Mouse (Mus musculus) hematopoietic stem cell, adult 5-6 weeks (primary cell): Measurements from ENCODE around the gene Dtnb. TPM values are rescaled to one million over a fixed set of nuclear protein-coding genes. Genes with fewer than 3 reads are reported as not detected.
A peak's percentile ranks its signal among the peaks of the same experiment; 100 is the strongest.

Experiments used
- ATAC-seq, 2 experiments: fragments of 125-278 bp in 1 of 2; replicated peaks in 1 of 2; 2 replicates each; pipeline ENCODE4 v1.8.0; 2016 to 2017; ENCODE audit warnings: inconsistent platforms in 2 of 2, mild to moderate bottlenecking in 2 of 2, moderate number of reproducible peaks in 2 of 2, low read depth in 1 of 2, moderate TSS enrichment in 1 of 2; ENCODE audit not compliant: low FRiP score in 2 of 2, poor library complexity in 2 of 2, severe bottlenecking in 2 of 2, insufficient read depth in 1 of 2, low TSS enrichment in 1 of 2
- total RNA-seq: library from RNA; stranded (forward); fragments of 172-1452, 232-1000 nt; gene quantifications from 2 replicates; pipeline ENCODE4 v1.2.3, GENCODE M21; 2017

Dtnb gene
- total RNA-seq, 1 experiment from 2014 or later, result 26.0 TPM

- ATAC-seq, result peak; percentile 89 to 91
These were observed 167.8 kb downstream of the Dtnb start for GRCm38 (mm10) chr12:3739749-3740704.

DNA sequence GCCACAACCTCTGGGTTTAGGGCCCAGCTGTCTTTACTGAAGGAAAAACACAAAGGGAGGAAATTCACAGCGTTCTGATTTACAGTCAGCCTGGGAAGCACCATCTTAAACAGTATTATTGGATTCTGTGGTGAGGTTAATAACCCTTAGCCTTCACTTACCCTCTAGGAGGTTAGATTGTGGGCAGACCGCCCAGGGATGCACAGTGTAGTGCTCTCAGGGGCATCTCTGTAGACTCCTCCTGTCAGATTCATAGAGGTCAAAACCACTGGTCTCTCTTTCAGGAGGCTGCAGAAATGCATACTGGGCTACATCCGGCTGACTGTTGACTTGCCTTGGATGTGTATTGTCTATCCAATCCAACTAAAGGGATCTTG lies 168.5 kb downstream of the Dtnb start:
- ATAC-seq, result no peak

DNA sequence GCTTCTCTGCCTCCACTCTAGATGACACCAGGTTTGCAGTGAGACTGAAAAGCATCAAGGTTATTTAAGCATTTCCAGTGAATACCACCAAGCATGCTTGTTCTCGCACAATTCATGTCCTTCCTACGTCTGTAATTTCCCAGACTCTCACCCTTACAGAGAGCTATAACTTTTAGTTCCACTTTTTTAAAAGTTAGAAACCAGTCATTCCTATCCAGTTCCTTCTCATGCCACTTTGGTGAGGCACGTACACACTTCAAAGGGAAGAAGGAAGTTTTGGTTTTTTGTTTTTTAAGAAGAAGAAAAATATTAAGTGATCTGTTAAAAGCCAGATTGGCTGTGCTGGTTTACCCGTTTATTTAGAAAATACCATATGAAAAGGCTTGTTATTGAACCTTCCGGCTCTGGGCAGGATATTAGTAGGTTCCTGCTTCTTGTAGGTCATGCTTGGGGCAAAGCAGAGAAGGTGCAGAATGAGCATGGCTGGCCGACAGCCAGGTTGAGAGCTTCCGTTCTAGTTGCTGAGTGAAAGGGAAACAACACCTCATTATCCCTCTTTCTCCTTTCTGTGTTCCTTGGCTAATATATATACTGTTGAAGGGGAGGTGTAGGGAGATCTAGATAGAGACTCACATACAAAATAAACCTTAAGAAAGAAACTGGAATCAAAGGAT lies 173.4 kb downstream of the Dtnb start:
- peak; percentile 80 to 81 for ATAC-seq

- no peak for ATAC-seq
These were observed 174.2 kb downstream of the Dtnb start for GRCm38 (mm10) chr12:3746369-3746768.

DNA sequence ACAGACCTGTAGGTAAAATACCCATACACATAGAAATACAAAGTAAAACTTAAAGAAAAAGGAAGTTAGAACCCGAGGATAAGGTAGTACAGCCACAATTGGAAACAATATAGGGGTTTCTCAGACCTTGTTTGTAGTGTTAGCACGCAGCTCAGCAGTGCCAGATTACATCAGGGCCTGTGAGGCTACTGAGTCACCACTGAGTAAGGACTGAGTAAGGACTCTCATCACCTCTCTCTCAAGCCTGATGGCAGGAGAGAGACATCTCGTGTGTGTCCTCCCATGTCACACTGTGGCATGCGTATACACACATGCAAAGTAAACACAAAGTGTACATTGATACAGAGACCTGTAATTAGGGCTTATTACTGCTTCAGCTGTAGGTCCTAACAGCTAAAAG lies 175.4 kb downstream of the Dtnb start:
- no peak for ATAC-seq

DNA sequence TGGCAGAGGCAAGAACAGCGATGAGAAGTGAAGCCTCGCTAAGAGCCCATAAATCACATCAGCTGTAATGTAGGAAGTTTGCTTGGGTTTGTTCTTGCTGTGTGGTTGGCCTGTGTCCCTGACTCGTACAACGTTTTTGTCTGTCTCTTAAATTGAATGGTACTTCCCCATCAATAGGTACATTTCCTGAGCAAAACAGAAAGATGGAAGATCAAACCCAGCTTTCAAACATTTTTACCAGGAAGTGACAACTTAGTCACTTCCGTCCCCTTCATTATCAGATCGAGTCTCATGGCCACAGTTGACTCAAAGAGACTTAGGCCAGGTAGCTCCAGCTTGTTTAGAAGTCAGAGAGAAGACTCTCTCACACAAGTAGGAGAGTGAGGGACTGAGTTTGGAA lies 183.3 kb downstream of the Dtnb start:
- ATAC-seq, result no peak

DNA sequence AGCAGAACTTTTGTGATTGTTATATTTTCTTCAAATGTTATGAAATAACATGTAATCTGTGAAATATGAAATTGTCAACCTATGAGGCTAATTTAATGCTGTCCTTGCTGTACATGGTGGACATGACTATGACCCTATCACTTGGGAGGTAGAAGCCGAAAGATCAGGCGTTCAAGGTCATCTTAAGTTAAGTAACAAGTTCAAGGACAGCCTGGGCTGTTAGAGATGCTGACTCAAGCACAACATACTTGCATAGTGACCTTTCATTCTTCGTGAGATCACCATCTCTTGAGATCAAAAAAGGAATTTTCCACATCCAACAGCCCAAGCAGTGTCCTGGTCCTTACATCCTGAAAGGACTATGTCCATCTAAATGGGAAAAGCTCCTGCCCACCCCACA lies 184.0 kb downstream of the Dtnb start:
- ATAC-seq, result no peak

DNA sequence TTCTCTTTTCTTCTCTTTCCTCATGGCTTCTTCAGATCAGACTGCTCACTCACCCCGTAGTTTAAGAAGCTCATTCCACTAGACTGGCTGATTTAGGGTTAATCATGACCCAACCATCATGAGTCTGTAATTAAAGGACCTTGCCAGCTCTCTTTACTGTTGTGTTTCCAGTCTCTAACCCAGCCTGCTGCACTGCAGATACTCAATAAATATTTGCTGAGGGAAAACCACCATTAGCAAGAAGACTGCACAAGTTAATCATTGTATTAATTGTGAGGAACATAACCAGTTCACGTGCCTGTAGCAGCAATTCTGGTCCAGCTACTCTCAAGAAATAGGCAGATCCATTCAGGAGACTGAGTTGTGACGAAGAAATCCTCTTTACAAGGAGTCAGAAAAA lies 185.9 kb downstream of the Dtnb start:
- no peak for ATAC-seq

GRCm38 (mm10) chr12:3759419-3759818 lies 187.2 kb downstream of the Dtnb start:
- peak; percentile 94 to 95 for ATAC-seq

DNA sequence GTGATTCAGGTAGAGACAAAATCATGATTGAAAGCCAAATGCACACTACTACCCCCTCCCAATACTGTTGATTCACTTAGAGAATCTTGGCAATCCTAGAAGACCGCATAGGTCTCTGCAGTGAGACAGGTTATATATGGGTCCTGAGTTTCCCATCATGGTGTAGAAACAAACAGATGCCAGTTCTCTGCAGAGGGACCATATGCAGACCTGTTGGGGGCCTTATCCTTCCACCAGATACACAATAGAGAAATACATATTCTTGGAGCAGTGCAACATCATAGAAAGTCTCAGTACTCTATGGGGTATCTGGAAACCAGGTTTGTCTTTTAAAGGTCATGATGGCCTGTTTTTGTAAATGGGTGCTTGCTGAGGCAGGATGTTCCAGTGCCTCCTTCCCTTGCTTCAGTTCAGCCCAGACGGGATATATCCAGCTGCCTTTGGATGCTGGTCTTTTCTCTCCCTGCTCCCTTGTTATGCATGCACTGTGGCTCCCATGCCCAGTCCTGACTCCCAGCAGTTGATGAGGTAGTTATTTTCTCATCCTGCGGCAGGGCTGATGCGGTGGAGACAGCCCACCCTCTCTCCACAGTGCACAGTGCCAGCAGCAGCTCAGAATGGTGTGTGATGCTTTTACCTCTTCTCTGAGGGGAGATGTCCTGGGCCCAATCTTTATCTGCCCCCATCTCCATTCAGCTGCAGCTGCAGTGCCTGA lies 188.9 kb downstream of the Dtnb start:
- ATAC-seq, result no peak

DNA sequence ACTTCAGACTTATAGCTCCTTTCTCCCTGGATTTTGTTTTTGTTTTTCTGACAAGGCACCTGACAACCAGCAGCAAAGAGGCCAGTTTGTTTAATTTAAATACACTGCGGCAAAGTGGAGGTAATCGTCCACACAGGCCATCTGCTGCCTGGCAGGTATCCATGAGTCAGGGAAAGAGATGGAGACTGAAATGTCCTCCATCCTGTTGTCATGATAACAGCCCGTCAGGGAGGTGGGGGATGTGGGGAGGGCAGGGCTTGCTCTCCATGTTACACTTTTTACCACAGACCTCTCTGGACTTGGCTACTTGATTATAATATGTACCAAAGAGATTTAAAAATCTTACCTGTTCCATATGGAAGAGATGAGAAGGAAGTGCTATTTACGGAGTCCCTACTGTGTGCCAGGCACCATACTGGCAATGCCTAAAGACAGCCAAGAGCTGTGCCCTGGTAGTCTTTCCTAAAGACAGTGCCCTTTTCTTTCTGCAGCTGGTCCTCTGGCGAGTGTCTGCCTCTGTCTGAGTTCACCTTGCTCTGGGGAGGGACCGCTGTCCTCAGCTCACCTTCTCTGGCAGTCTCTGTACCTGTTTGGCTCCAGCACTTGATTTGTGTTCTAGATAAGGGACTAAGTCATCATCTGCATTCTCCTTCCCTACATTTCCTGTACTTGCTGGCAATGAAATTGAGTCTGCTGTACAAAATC lies 189.6 kb downstream of the Dtnb start:
- ATAC-seq, result no peak

DNA sequence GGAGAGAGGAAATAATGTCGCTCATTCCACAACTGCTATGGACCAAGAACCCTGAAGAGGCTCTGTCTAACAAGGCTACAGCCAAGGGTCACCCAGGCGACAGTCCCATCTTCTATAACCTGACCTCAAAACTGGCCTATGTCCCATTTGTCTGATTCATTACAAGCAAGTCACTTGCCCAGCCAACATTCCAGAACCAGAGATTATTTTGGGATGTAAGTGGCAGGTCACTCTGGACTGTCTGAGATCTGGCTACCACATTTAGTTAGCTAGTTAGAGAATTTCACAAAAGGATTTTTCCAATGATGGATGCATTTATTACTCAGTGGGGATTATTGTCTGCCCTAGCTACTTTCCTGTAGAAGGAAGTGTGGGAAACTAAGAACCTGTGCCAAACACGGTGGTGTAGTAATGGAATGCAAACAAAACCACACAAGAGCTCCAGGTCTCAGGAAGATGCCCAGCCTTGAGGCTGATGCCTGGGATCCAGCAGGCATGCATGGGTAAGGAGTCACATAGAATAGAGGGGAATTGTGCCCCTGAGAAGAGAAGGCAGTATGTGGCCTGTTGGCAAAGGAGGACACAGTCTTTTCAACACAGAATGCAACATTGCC lies 192.1 kb downstream of the Dtnb start:
- ATAC-seq, result no peak

DNA sequence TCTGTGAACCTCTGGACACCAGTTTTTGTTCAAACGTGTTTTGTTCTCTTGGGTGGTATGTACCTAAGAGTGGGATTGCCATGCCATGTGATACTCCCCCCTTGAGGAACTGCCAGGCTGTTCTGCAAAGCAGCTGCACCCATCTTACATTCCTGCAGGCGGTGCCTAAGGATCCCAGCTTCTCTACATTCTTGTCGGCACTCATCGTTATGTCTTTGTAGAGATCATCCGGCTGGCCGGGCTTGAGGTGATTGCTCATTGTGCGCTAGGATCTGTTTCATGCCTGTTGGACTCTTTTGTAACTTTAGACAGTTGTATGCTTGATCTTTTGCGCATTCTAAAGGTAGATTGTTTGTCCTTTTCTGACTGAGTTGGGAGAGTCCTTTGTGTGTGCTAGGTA lies 195.2 kb downstream of the Dtnb start:
- ATAC-seq, result no peak

- ATAC-seq, result no peak
These were observed 196.2 kb downstream of the Dtnb start for GRCm38 (mm10) chr12:3768391-3768790.

GRCm38 (mm10) chr12:3770546-3770945 lies 198.4 kb downstream of the Dtnb start:
- ATAC-seq, result no peak

DNA sequence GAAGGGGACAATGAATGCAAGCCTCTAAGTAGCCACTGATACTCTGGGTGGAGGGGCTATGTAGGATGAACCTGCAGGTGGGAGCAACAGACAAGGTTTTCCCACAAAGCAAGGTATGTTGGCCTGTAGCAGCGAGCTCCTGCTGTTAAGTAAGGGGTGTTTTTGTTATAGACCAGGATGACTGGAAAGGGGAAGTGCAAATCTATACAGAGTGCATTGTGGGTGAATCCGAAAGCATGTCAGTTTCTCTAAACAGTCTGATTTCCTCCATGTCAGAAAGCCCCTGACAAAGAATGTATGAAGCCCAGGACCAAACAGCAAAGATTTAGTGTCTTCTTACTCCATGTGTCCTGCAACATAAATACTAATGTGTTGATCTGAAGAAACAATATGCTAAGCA lies 198.9 kb downstream of the Dtnb start:
- ATAC-seq, result 0 out of 4 replicates have a peak, but pooled peaks have one; percentile 25 to 27

DNA sequence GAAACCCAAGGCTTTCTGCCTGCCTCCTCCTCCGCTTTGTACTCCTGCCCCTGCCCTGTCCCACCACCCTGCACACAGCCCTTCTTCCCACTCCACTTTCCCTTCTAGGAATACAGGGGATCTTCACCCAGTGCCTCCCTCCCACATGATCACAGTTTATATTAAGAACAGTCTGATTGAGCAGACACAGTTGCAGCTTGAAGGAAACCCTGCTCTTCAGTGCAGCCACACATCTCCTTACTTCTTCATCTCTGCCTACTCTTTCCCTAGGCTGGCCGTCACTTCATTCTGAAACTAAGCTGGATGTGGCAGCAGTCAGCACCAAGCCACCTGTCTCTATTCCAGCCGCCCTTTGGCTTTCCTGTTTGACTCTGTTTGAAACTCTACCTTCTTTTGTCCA lies 201.5 kb downstream of the Dtnb start:
- ATAC-seq, result no peak
